Mouse (Mus musculus): ENCODE results near the gene Stk24.
"Not testable (repeated sequence)": the region's sequence is repeated elsewhere in the genome, so short reads cannot be mapped to it uniquely, and the experiment has no call there.

Gene Stk24

GRCm38 (mm10) chr14:121379827-121380145 is at the start of gene Stk24:
Gene Stk24, minus strand, starts transcription at chr14:121380011.
- no peak for DNase-seq (ENCODE audit: low spot score)

- DNase-seq (ENCODE audit: low spot score), result no peak
Measured at GRCm38 (mm10) chr14:121428148-121428547, 48.3 kb upstream of the Stk24 start.

GRCm38 (mm10) chr14:121426743-121427142 is 46.9 kb upstream of the Stk24 start:
- peak; percentile 34 for DNase-seq (ENCODE audit: low spot score)

- DNase-seq (ENCODE audit: low spot score), result no peak
Measured at GRCm38 (mm10) chr14:121425004-121425793, 45.4 kb upstream of the Stk24 start.

GRCm38 (mm10) chr14:121423341-121423751 is 43.5 kb upstream of the Stk24 start:
- DNase-seq (ENCODE audit: low spot score), result no peak

- peak; percentile 33 for DNase-seq (ENCODE audit: low spot score)
Measured at GRCm38 (mm10) chr14:121422664-121423340, 43.0 kb upstream of the Stk24 start.

- DNase-seq (ENCODE audit: low spot score), result no peak
Measured at GRCm38 (mm10) chr14:121422000-121422399, 42.2 kb upstream of the Stk24 start.

GRCm38 (mm10) chr14:121417594-121417993 is 37.8 kb upstream of the Stk24 start:
- no peak for DNase-seq (ENCODE audit: low spot score)

GRCm38 (mm10) chr14:121416626-121417319 is 37.0 kb upstream of the Stk24 start:
- peak; percentile 24 for DNase-seq (ENCODE audit: low spot score)

GRCm38 (mm10) chr14:121414635-121415241 is 34.9 kb upstream of the Stk24 start:
- DNase-seq (ENCODE audit: low spot score), result no peak

GRCm38 (mm10) chr14:121413726-121414125 is 33.9 kb upstream of the Stk24 start:
- DNase-seq (ENCODE audit: low spot score), result not testable (repeated sequence)

GRCm38 (mm10) chr14:121408944-121409343 is 29.1 kb upstream of the Stk24 start:
- peak; percentile 5 for DNase-seq (ENCODE audit: low spot score)

- no peak for DNase-seq (ENCODE audit: low spot score)
Measured at GRCm38 (mm10) chr14:121406943-121407342, 27.1 kb upstream of the Stk24 start.

GRCm38 (mm10) chr14:121405546-121405945 is 25.7 kb upstream of the Stk24 start:
- peak; percentile 21 for DNase-seq (ENCODE audit: low spot score)

GRCm38 (mm10) chr14:121405120-121405519 is 25.3 kb upstream of the Stk24 start:
- peak; percentile 81 for DNase-seq (ENCODE audit: low spot score)

GRCm38 (mm10) chr14:121399676-121400075 is 19.9 kb upstream of the Stk24 start:
- no peak for DNase-seq (ENCODE audit: low spot score)

- no peak for DNase-seq (ENCODE audit: low spot score)
Measured at GRCm38 (mm10) chr14:121397471-121397870, 17.7 kb upstream of the Stk24 start.

GRCm38 (mm10) chr14:121395125-121395524 is 15.3 kb upstream of the Stk24 start:
- no peak for DNase-seq (ENCODE audit: low spot score)

- no peak for DNase-seq (ENCODE audit: low spot score)
Measured at GRCm38 (mm10) chr14:121391927-121392326, 12.1 kb upstream of the Stk24 start.

GRCm38 (mm10) chr14:121387760-121388159 is 7.9 kb upstream of the Stk24 start:
- no peak for DNase-seq (ENCODE audit: low spot score)

- DNase-seq (ENCODE audit: low spot score), result no peak
Measured at GRCm38 (mm10) chr14:121385440-121385839, 5.6 kb upstream of the Stk24 start.

GRCm38 (mm10) chr14:121383801-121384200 is 4.0 kb upstream of the Stk24 start:
- no peak for DNase-seq (ENCODE audit: low spot score)
